Mouse (Mus musculus): ENCODE data around the gene Nme4. TPM values are rescaled to one million over a fixed set of nuclear protein-coding genes. Genes with fewer than 3 reads are reported as not detected.

Gene Nme4
- polyA plus RNA-seq, 1 experiment from 2014 or later = 35.3 TPM

Other genes starting within 250 kb of the Nme4 start
- gene Wdr90, start 234.1 kb downstream of the Nme4 start, polyA plus RNA-seq (2015; fragmentation: Nextera tagmentation; extraction: Ambion mirVana) = 17.7 and 24.8 TPM in 2 replicates
- 12.1 and 17.3 TPM in 2 replicates for gene Mcrip2, start 226.8 kb downstream of the Nme4 start, polyA plus RNA-seq (2015; fragmentation: Nextera tagmentation; extraction: Ambion mirVana)
- gene Mettl26, start 220.5 kb downstream of the Nme4 start, polyA plus RNA-seq (2015; fragmentation: Nextera tagmentation; extraction: Ambion mirVana) = 48.9 and 59.7 TPM in 2 replicates
- gene Wfikkn1, start 214.7 kb downstream of the Nme4 start, polyA plus RNA-seq (2015; fragmentation: Nextera tagmentation; extraction: Ambion mirVana) = 0.25 and 0.52 TPM in 2 replicates
- gene Rab40c, start 175.9 kb downstream of the Nme4 start, polyA plus RNA-seq (2015; fragmentation: Nextera tagmentation; extraction: Ambion mirVana) = 56.6 and 59.2 TPM in 2 replicates
- gene Pigq, start 150.7 kb downstream of the Nme4 start, polyA plus RNA-seq (2015; fragmentation: Nextera tagmentation; extraction: Ambion mirVana) = 56.3 and 61.2 TPM in 2 replicates
- gene Nhlrc4, start 150.6 kb downstream of the Nme4 start, polyA plus RNA-seq (2015; fragmentation: Nextera tagmentation; extraction: Ambion mirVana) = not detected in 2 replicates
- 0.21 TPM in 1 of 2 replicates, not detected in the other for gene A930017K11Rik, start 143.0 kb downstream of the Nme4 start, polyA plus RNA-seq (2015; fragmentation: Nextera tagmentation; extraction: Ambion mirVana)
- 16.5 and 23.3 TPM in 2 replicates for gene Capn15, start 109.8 kb downstream of the Nme4 start, polyA plus RNA-seq (2015; fragmentation: Nextera tagmentation; extraction: Ambion mirVana)
- gene Rab11fip3, start 26.0 kb downstream of the Nme4 start, polyA plus RNA-seq (2015; fragmentation: Nextera tagmentation; extraction: Ambion mirVana) = 34.6 and 39.9 TPM in 2 replicates
- gene Decr2, start 5.3 kb downstream of the Nme4 start, polyA plus RNA-seq (2015; fragmentation: Nextera tagmentation; extraction: Ambion mirVana) = 30.3 and 33.0 TPM in 2 replicates
- 2.0 TPM in 2 replicates for gene Tmem8, start 17.7 kb upstream of the Nme4 start, polyA plus RNA-seq (2015; fragmentation: Nextera tagmentation; extraction: Ambion mirVana)
- gene Mrpl28, start 27.9 kb upstream of the Nme4 start, polyA plus RNA-seq (2015; fragmentation: Nextera tagmentation; extraction: Ambion mirVana) = 192 and 202 TPM in 2 replicates
- 7.6 and 8.3 TPM in 2 replicates for gene Axin1, start 43.1 kb upstream of the Nme4 start, polyA plus RNA-seq (2015; fragmentation: Nextera tagmentation; extraction: Ambion mirVana)
- gene Pdia2, start 103.5 kb upstream of the Nme4 start, polyA plus RNA-seq (2015; fragmentation: Nextera tagmentation; extraction: Ambion mirVana) = not detected in 2 replicates
- gene Rgs11, start 107.3 kb upstream of the Nme4 start, polyA plus RNA-seq (2015; fragmentation: Nextera tagmentation; extraction: Ambion mirVana) = 5.9 and 9.5 TPM in 2 replicates
- gene Arhgdig, start 112.2 kb upstream of the Nme4 start, polyA plus RNA-seq (2015; fragmentation: Nextera tagmentation; extraction: Ambion mirVana) = 40.9 and 69.2 TPM in 2 replicates
- gene Fam234a, start 148.6 kb upstream of the Nme4 start, polyA plus RNA-seq (2015; fragmentation: Nextera tagmentation; extraction: Ambion mirVana) = 23.9 and 25.5 TPM in 2 replicates
- 123 and 124 TPM in 2 replicates for gene Luc7l, start 157.3 kb upstream of the Nme4 start, polyA plus RNA-seq (2015; fragmentation: Nextera tagmentation; extraction: Ambion mirVana)

All from forebrain, embryonic 16.5 days (tissue).